Comparison of ENCODE assay signal across 9 mouse cellular contexts in genomic region chr4:31561823-31562222, GRCm38 (mm10).
A peak's percentile ranks its signal among the peaks of the same experiment; 100 is the strongest.
DNase-seq lines count a peak whose midpoint lies in the region; ATAC-seq lines count a peak whose summit lies in the region.
"Had no signal": no experiment of that assay in that cellular context is flagged by ENCODE, and none has a peak within 500 bp of the region (broad histone marks: within the 10 kb centered on the region; RNA-seq: fewer than 3 reads in every experiment).

No protein-coding gene starts in this region.

- H3K36me3 ChIP-seq in heart, embryonic 15.5 days, result no peaks in the 10 kb centered on the region
- H3K36me3 ChIP-seq: liver, embryonic 13.5 days had no signal

- H3K27me3 ChIP-seq in heart, embryonic 15.5 days, result no peaks in the 10 kb centered on the region
- H3K27me3 ChIP-seq: liver, embryonic 13.5 days had no signal

- no peaks in the 10 kb centered on the region for H3K9me3 ChIP-seq in heart, embryonic 15.5 days (replicated peaks)
- H3K9me3 ChIP-seq: liver, embryonic 13.5 days had no signal

- H3K4me1 ChIP-seq in heart, embryonic 15.5 days (replicated peaks), result peaks cover 6% of the 10 kb centered on the region
- H3K4me1 ChIP-seq: liver, embryonic 13.5 days had no signal

- peak overlapping the region; percentile 23 for H3K4me2 ChIP-seq in heart, embryonic 15.5 days
- H3K4me2 ChIP-seq: liver, embryonic 13.5 days had no signal

- ATAC-seq in heart, embryonic 15.5 days (replicated peaks; ENCODE audit: insufficient number of reproducible peaks, insufficient read depth, low FRiP score, low read depth), result no peak
- ATAC-seq in erythroblast, adult 5-6 weeks (replicated peaks; ENCODE audit: low FRiP score, poor library complexity, severe bottlenecking), result no peak

- H3K9ac ChIP-seq in heart, embryonic 15.5 days, result no peak overlapping the region
- H3K9ac ChIP-seq: liver, embryonic 13.5 days had no signal

- H3K4me3 ChIP-seq in heart, embryonic 15.5 days, result peak overlapping the region; percentile 12
- H3K4me3 ChIP-seq: liver, embryonic 13.5 days had no signal

- no peak overlapping the region for H3K27ac ChIP-seq in heart, embryonic 15.5 days
- H3K27ac ChIP-seq: liver, embryonic 13.5 days had no signal

- 14% methylated on average over 3 of the region's 3 CpGs for WGBS in heart, embryonic 15.5 days

- peak; percentile 33 to 53 for DNase-seq in heart, adult 18-20 months
- no peak for DNase-seq in heart, adult 11 months
- peak; percentile 4 for DNase-seq in urinary bladder, postnatal 25 days (ENCODE audit: low spot score)
- no peak for DNase-seq in urinary bladder, postnatal 36 days (ENCODE audit: low spot score in 2 of 2)
- DNase-seq in lung, postnatal 10 days, result peak; percentile 25
- DNase-seq in testis, postnatal 10 days (ENCODE audit: low spot score), result no peak
- DNase-seq: liver, embryonic 13.5 days had no signal

Comparison
In these comparisons a context has a peak if more than half of its experiments do, and no peak if none do; other contexts are left out.
1. DNase-seq: peak in heart, adult 18-20 months (2 of 2), urinary bladder, postnatal 25 days (single experiment) and lung, postnatal 10 days (single experiment); none in heart, adult 11 months (single experiment), urinary bladder, postnatal 36 days (0 of 2) and testis, postnatal 10 days (single experiment).